Mouse (Mus musculus) WW6 (cell line): ENCODE results near the gene Olfr971.
"Not testable (repeated sequence)": the region's sequence is repeated elsewhere in the genome, so short reads cannot be mapped to it uniquely, and the experiment has no call there.

Experiments
- DNase-seq: peaks from one replicate; pipeline ENCODE4 v3.0.0-alpha.2; 2013; ENCODE audit warnings: low read depth, low spot score

Olfr971 gene

DNA sequence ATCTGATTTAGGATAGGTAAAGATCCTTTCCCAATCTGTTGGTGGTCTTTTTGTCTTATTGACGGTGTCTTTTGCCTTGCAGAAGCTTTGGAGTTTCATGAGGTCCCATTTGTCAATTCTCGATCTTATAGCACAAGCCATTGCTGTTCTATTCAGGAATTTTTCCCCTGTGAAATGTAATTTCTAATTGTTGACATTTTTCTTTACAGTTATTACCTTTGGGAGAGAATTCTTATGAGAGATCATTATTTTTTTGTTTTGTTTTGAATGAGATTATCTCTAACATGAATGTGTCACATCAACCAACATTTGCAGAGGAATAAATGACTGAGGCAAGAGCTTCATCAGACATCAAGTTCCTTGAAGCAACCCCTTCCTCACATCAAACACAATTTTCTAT lies at the start of gene Olfr971:
Gene Olfr971, plus strand, starts transcription at position 301 of the 400 bp plus-strand sequence.
- not testable (repeated sequence) for DNase-seq

DNA sequence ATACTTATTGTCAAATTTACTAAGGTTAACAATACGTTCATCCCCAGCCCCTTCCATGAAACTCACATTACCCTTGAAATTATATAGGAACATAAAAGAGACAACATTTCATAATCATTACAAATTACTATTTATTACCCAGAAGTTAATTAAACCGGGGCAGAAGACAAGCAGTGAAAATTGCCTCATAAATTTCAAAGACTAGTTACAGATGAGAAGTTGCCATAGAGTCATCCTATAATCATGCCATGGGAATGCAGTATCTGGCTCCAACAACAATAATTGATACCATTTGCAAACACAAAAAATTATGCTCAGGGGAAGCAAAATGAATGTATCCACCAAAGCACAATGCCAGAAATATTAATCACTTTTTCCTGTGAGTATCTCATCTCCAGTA lies 46.1 kb upstream of the Olfr971 start, which contains the start of gene Olfr969:
Gene Olfr969, plus strand, starts transcription at position 388 of the 400 bp plus-strand sequence.
- DNase-seq, result no peak

DNA sequence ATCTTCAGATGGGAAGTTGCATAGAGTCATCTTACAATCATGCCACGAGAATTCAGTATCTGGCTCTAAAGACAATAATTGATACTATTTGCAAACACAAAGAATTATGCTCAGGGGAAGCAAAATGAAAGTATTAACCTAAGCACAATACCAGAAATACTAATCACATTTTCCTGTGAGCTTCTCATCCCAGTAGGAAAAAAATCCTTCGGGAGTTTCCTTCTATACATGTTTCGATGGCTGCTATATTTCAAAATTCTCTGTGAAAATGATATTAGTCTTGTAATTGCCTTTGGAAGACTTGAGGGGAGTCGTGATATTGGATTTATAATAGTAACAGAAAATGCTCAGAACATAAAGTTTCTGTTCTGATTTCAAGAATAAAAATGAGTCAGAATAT lies 28.1 kb upstream of the Olfr971 start, which contains the start of gene Olfr970:
Gene Olfr970, plus strand, starts transcription at position 301 of the 400 bp plus-strand sequence.
- DNase-seq, result no peak

DNA sequence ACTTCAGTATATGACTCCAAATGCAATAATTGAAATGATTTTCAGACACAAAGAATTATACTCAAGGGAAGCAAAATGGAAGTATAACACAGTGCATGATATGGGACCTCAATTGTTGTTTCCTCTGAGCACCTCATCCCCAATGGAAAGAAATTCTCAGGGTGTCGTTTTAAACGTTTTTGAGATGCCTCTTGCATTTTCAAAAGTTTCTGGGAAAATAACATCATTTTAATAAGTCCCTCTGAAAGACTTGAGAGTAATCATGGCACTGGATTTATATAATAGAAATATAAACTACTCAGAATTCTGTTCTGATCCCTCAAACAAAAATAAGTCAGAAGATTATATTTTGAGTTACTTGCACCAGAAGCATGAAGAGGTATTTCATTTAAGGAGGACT lies 29.4 kb downstream of the Olfr971 start, which contains the start of gene Olfr972:
Gene Olfr972, plus strand, starts transcription at position 301 of the 400 bp plus-strand sequence.
- no peak for DNase-seq

DNA sequence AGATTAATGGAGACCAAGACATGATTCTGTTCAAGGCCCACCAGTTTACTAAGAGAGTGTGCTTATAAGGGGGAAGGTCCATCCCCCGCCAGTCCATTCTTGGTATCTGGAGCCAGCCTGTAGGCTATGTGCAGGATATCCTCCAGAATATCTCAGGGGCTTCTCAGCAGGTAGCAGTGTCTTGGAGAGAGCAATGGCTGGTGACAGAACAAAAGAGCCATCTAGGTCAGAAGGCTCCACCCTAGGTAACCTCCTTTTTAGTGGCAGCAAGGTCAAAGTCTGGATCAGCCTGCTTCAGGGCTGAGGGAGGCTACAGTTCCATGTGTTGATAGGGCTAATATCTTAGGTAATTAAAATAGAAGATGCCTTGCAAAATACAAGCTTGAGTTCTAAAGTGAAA lies 35.3 kb downstream of the Olfr971 start:
- DNase-seq, result not testable (repeated sequence)

DNA sequence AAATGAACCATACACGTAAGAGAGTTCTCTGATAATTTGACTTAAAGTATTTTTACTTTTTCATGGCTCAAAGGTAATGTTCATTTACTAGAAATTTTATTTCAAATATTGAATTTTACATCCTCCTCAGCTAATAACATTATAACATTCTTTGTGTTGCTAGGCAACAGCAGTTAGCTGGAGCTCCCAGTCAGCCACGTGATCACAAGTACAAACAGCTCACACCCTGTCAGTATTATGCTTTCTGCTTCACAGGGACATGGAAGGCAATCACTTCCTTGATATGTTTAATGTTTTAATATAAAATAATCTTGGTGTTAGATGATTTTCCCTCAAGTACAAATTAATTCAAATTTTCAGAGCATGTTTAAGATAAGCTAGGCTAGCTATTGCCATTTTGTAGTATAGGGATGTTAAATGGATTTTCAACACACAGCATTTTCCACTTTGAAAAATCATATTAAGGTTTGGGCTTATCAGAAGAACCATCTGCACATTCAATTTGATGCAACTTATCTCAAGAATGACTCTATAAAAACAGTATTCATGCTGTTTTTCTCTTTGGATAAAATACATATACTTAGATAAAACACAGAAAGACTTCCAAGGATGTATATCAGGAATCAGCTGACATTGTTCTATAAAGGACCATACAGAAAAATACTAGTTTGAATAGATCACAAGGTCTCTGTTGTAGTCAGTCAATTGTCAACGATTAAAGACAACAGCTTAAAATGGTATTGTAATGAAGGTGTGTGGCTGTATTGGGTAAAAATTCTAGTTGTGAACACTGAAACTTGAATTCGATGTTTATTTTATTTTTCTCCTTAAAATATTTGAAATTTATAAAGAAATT lies 41.1 kb downstream of the Olfr971 start:
- not testable (repeated sequence) for DNase-seq
